Mouse (Mus musculus) MEL (cell line): Measurements from ENCODE around the gene Cth. TPM values are rescaled to one million over a fixed set of nuclear protein-coding genes. Genes with fewer than 3 reads are reported as not detected.

Experiments
- DNase-seq: peaks from one replicate; pipeline ENCODE4 v3.0.0; 2011; ENCODE audit warnings: low read depth, low spot score
- H3K27ac ChIP-seq: 2 replicates; pipeline ENCODE4 v1.5.1; 2012; ENCODE audit warnings: low read depth, mild to moderate bottlenecking, control low read depth, low read length, moderate library complexity; ENCODE audit not compliant: control insufficient read depth
- H3K27me3 ChIP-seq, 2 experiments: fragments of 150-350 bp in 1 of 2; sonication (generic) in 1 of 2; 2 replicates each; pipeline ENCODE4 v1.6.1; 2012; ENCODE audit warnings: low read length in 2 of 2, mild to moderate bottlenecking in 2 of 2, improper control_type of control experiment in 1 of 2, moderate library complexity in 1 of 2; ENCODE audit not compliant: insufficient read depth in 2 of 2, control insufficient read depth in 1 of 2
- H3K36me3 ChIP-seq, 2 experiments: 2 replicates each; pipeline ENCODE4 v1.6.1; 2012 to 2014; ENCODE audit warnings: low read length in 2 of 2, improper control_type of control experiment in 1 of 2, inconsistent platforms in 1 of 2, mild to moderate bottlenecking in 1 of 2; ENCODE audit not compliant: insufficient read depth in 2 of 2, control insufficient read depth in 1 of 2
- H3K4me1 ChIP-seq, 2 experiments: fragments of 150-350 bp in 1 of 2; sonication (generic) in 1 of 2; 2 replicates each; pipeline ENCODE4 v1.6.1; 2012; ENCODE audit warnings: low read length in 2 of 2, improper control_type of control experiment in 1 of 2, mild to moderate bottlenecking in 1 of 2; ENCODE audit not compliant: insufficient read depth in 2 of 2, control insufficient read depth in 1 of 2
- H3K4me3 ChIP-seq, 2 experiments: fragments of 150-350 bp in 1 of 2; sonication (generic) in 1 of 2; 2 replicates each; pipeline ENCODE4 v1.5.1; 2012; ENCODE audit warnings: low read depth in 2 of 2, low read length in 2 of 2, mild to moderate bottlenecking in 2 of 2, moderate library complexity in 2 of 2, control low read depth in 1 of 2, improper control_type of control experiment in 1 of 2; ENCODE audit not compliant: control insufficient read depth in 1 of 2, insufficient read depth in 1 of 2
- H3K79me2 ChIP-seq: 2 replicates; pipeline ENCODE4 v1.6.1; 2012; ENCODE audit warnings: mild to moderate bottlenecking, low read length, moderate library complexity; ENCODE audit not compliant: control insufficient read depth, poor library complexity, insufficient read depth
- H3K9ac ChIP-seq: 2 replicates; pipeline ENCODE4 v1.6.1; 2012; ENCODE audit warnings: low read depth, mild to moderate bottlenecking, control low read depth, low read length, moderate library complexity; ENCODE audit not compliant: control insufficient read depth, poor library complexity, severe bottlenecking
- H3K9me3 ChIP-seq: fragments of 150-350 bp; sonication (generic); replicated peaks from 2 replicates; pipeline ENCODE4 v1.6.1; 2012; ENCODE audit warnings: mild to moderate bottlenecking, low read length, improper control_type of control experiment, moderate library complexity; ENCODE audit not compliant: insufficient read depth
- BHLHE40 ChIP-seq: IDR thresholded peaks from 2 replicates; pipeline ENCODE4 v1.6.1; 2012; ENCODE audit warnings: low read depth, mild to moderate bottlenecking, inconsistent platforms, low read length, improper control_type of control experiment, borderline replicate concordance
- CTCF ChIP-seq, 3 experiments: IDR thresholded peaks in 2 of 3; conservative IDR thresholded peaks in 1 of 3; 2 replicates each; pipeline ENCODE4 v1.5.1; 2011 to 2012; ENCODE audit warnings: low read length in 3 of 3, low read depth in 2 of 3, mild to moderate bottlenecking in 2 of 3, improper control_type of control experiment in 1 of 3, inconsistent platforms in 1 of 3, mixed read lengths in 1 of 3, moderate library complexity in 1 of 3; ENCODE audit not compliant: control insufficient read depth in 1 of 3, insufficient read depth in 1 of 3, poor library complexity in 1 of 3, severe bottlenecking in 1 of 3
- ELF1 ChIP-seq: IDR thresholded peaks from 2 replicates; pipeline ENCODE4 v1.6.1; 2014; ENCODE audit warnings: low read depth, mild to moderate bottlenecking, inconsistent platforms, low read length, improper control_type of control experiment, moderate library complexity
- GABPA ChIP-seq: IDR thresholded peaks from 2 replicates; pipeline ENCODE4 v1.6.1; 2012; ENCODE audit warnings: low read depth, mild to moderate bottlenecking, inconsistent platforms, low read length, improper control_type of control experiment, moderate library complexity
- GATA1 ChIP-seq: IDR thresholded peaks from 2 replicates; pipeline ENCODE4 v1.6.1; 2011; ENCODE audit warnings: low read depth, low read length, improper control_type of control experiment
- HCFC1 ChIP-seq: IDR thresholded peaks from 2 replicates; pipeline ENCODE4 v1.6.1; 2012; ENCODE audit warnings: low read depth, mild to moderate bottlenecking, inconsistent platforms, low read length, improper control_type of control experiment, moderate library complexity
- JUND ChIP-seq: IDR thresholded peaks from 2 replicates; pipeline ENCODE4 v1.6.1; 2011; ENCODE audit warnings: low read depth, mild to moderate bottlenecking, improper control_type of control experiment, low read length
- MAZ ChIP-seq: IDR thresholded peaks from 2 replicates; pipeline ENCODE4 v1.6.1; 2012; ENCODE audit warnings: low read depth, mild to moderate bottlenecking, inconsistent platforms, low read length, improper control_type of control experiment
- MEF2A ChIP-seq: IDR thresholded peaks from 2 replicates; pipeline ENCODE4 v1.6.1; 2014; ENCODE audit warnings: low read depth, mild to moderate bottlenecking, inconsistent platforms, low read length, improper control_type of control experiment; ENCODE audit not compliant: poor library complexity, insufficient replicate concordance, severe bottlenecking; ENCODE audit errors: extremely low read depth
- NELFE ChIP-seq: IDR thresholded peaks from 2 replicates; pipeline ENCODE4 v1.6.1; 2011; ENCODE audit warnings: low read depth, low read length, improper control_type of control experiment
- POLR2A ChIP-seq, 2 experiments: IDR thresholded peaks; 2 replicates each; pipeline ENCODE4 v1.6.1; 2011 to 2012; ENCODE audit warnings: low read length in 2 of 2, mild to moderate bottlenecking in 2 of 2, control low read depth in 1 of 2, improper control_type of control experiment in 1 of 2, low read depth in 1 of 2, moderate library complexity in 1 of 2; ENCODE audit not compliant: control insufficient read depth in 1 of 2, insufficient read depth in 1 of 2, poor library complexity in 1 of 2
- POLR2AphosphoS5 ChIP-seq: IDR thresholded peaks from 2 replicates; pipeline ENCODE4 v1.6.1; 2012; ENCODE audit warnings: low read depth, borderline replicate concordance, mild to moderate bottlenecking, inconsistent platforms, low read length, moderate library complexity, mixed read lengths
- SIN3A ChIP-seq: IDR thresholded peaks from 2 replicates; pipeline ENCODE4 v1.6.1; 2012; ENCODE audit warnings: low read length, improper control_type of control experiment, inconsistent platforms
- SMC3 ChIP-seq: IDR thresholded peaks from 2 replicates; pipeline ENCODE4 v1.6.1; 2011; ENCODE audit warnings: low read depth, low read length, improper control_type of control experiment
- TAL1 ChIP-seq: IDR thresholded peaks from 2 replicates; pipeline ENCODE4 v1.6.1; 2012; ENCODE audit warnings: mild to moderate bottlenecking, inconsistent platforms, low read length, moderate library complexity, mixed read lengths
- TCF12 ChIP-seq: IDR thresholded peaks from 2 replicates; pipeline ENCODE4 v1.6.1; 2014; ENCODE audit warnings: low read depth, mild to moderate bottlenecking, inconsistent platforms, low read length, improper control_type of control experiment, moderate library complexity
- USF1 ChIP-seq: IDR thresholded peaks from 2 replicates; pipeline ENCODE4 v1.6.1; 2014; ENCODE audit warnings: low read depth, mild to moderate bottlenecking, inconsistent platforms, low read length, improper control_type of control experiment, moderate library complexity
- USF2 ChIP-seq, 2 experiments: IDR thresholded peaks; 2 replicates each; pipeline ENCODE4 v1.6.1; 2011 to 2012; ENCODE audit warnings: improper control_type of control experiment in 2 of 2, low read length in 2 of 2, borderline replicate concordance in 1 of 2, inconsistent platforms in 1 of 2, low read depth in 1 of 2, mild to moderate bottlenecking in 1 of 2; ENCODE audit not compliant: insufficient read depth in 1 of 2
- ZC3H11A ChIP-seq: IDR thresholded peaks from 2 replicates; pipeline ENCODE4 v1.6.1; 2012; ENCODE audit warnings: low read depth, mild to moderate bottlenecking, inconsistent platforms, low read length, improper control_type of control experiment
- ZKSCAN1 ChIP-seq: IDR thresholded peaks from 2 replicates; pipeline ENCODE4 v1.6.1; 2012; ENCODE audit warnings: low read depth, mild to moderate bottlenecking, inconsistent platforms, low read length, improper control_type of control experiment, moderate library complexity
- ZMIZ1 ChIP-seq: IDR thresholded peaks from 2 replicates; pipeline ENCODE4 v1.6.1; 2012; ENCODE audit warnings: low read depth, mild to moderate bottlenecking, inconsistent platforms, low read length, improper control_type of control experiment, moderate library complexity
- polyA plus RNA-seq, 2 experiments: library from polyadenylated mRNA; stranded (reverse) in 1 of 2; unstranded in 1 of 2; fragments of >175 nt in 1 of 2; fragments of >200 nt in 1 of 2; gene quantifications; 2 replicates each; pipeline versions ENCODE4 v1.2.1 to v1.2.4; 2012; ENCODE audit warnings: low replicate concordance in 2 of 2, low read depth in 1 of 2; ENCODE audit not compliant: insufficient read length in 2 of 2, insufficient read depth in 1 of 2, missing spikeins in 1 of 2
- total RNA-seq: library from RNA; depleted of rRNA; stranded (reverse); fragments of 300-350 nt; gene quantifications from 2 replicates; pipeline ENCODE4 v1.2.3, GENCODE M21; 2012

The Cth gene
- total and polyA plus RNA-seq, 3 experiments = 11.7 to 26.8 TPM; not detected in 1

DNA sequence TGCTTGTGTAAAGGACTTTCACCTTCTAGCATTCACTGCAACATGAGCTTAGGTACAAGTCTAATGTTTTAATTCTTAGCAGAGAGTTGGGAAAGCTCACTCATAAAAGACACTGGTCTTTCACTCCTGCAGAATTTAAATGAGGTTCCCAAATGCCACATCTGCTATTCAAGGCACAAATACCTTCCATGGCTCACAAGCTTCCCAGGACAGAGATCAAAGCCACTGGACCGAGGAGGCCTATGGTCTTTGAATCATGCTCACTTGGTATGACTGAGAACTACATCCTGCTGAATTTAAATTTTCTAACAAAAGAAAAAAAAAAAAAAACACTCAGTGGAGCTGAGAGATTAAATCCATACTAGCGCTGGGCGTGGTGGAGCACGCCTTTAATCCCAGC lies 8.5 kb downstream of the Cth start:
- no peak for TF ChIP-seq ELF1
- TF ChIP-seq TAL1 = no peak
- TF ChIP-seq NELFE = no peak
- no peak for TF ChIP-seq ZC3H11A
- TF ChIP-seq POLR2AphosphoS5 = no peak
- TF ChIP-seq POLR2A (IDR thresholded peaks at IDR 0.05; ENCODE audit: control insufficient read depth in 1 of 2, insufficient read depth in 1 of 2, low read depth in 1 of 2, low read length in 2 of 2, poor library complexity in 1 of 2) = no peak
- TF ChIP-seq ZMIZ1 = no peak
- TF ChIP-seq JUND = no peak
- TF ChIP-seq CTCF (IDR thresholded peaks at IDR 0.05 in 2 of 3, conservative IDR thresholded peaks at IDR 0.05 in 1 of 3; ENCODE audit: control insufficient read depth in 1 of 3, insufficient read depth in 1 of 3, low read depth in 2 of 3, low read length in 3 of 3, poor library complexity in 1 of 3, severe bottlenecking in 1 of 3) = no peak
- TF ChIP-seq GATA1 = no peak
- TF ChIP-seq GABPA = no peak
- TF ChIP-seq USF2 (IDR thresholded peaks at IDR 0.05; ENCODE audit: borderline replicate concordance in 1 of 2, insufficient read depth in 1 of 2, low read depth in 1 of 2, low read length in 2 of 2) = no peak
- TF ChIP-seq BHLHE40 = no peak
- no peak for TF ChIP-seq HCFC1
- no peak overlapping the region for H3K4me3 ChIP-seq
- no peaks in the 10 kb centered on the region for H3K27me3 ChIP-seq
- H3K9ac ChIP-seq = no peak overlapping the region
- no peak for DNase-seq
- no peaks in the 10 kb centered on the region for H3K4me1 ChIP-seq
- no peaks in the 10 kb centered on the region for H3K9me3 ChIP-seq
- H3K36me3 ChIP-seq = peaks cover 0 to 12% of the 10 kb centered on the region in 2 experiments; a peak in 1 of 4 replicates
- H3K79me2 ChIP-seq = no peaks in the 10 kb centered on the region
- H3K27ac ChIP-seq = no peak overlapping the region

GRCm38 (mm10) chr3:157912155-157912554 lies 12.7 kb downstream of the Cth start:
- no peak for DNase-seq
- H3K4me3 ChIP-seq = no peak overlapping the region
- H3K4me1 ChIP-seq = no peaks in the 10 kb centered on the region
- peaks cover 0 to 18% of the 10 kb centered on the region in 2 experiments; a peak in 1 of 4 replicates for H3K36me3 ChIP-seq
- no peaks in the 10 kb centered on the region for H3K79me2 ChIP-seq
- TF ChIP-seq NELFE (no peak), TCF12 (no peak), USF1 (no peak), CTCF (IDR thresholded peaks at IDR 0.05 in 2 of 3, conservative IDR thresholded peaks at IDR 0.05 in 1 of 3; ENCODE audit: control insufficient read depth in 1 of 3, insufficient read depth in 1 of 3, low read depth in 2 of 3, low read length in 3 of 3, poor library complexity in 1 of 3, severe bottlenecking in 1 of 3) (no peak), POLR2AphosphoS5 (no peak), SMC3 (no peak), MAZ (no peak), ZC3H11A (no peak), ZKSCAN1 (no peak), SIN3A (no peak), MEF2A (no peak), ZMIZ1 (no peak), POLR2A (IDR thresholded peaks at IDR 0.05; ENCODE audit: control insufficient read depth in 1 of 2, insufficient read depth in 1 of 2, low read depth in 1 of 2, low read length in 2 of 2, poor library complexity in 1 of 2) (no peak), TAL1 (no peak)
- H3K27ac ChIP-seq = no peak overlapping the region
- H3K27me3 ChIP-seq = no peaks in the 10 kb centered on the region
- no peak overlapping the region for H3K9ac ChIP-seq
- H3K9me3 ChIP-seq = no peaks in the 10 kb centered on the region
